Mouse (Mus musculus): ENCODE results near the gene Fam117b. TPM values are rescaled to one million over a fixed set of nuclear protein-coding genes. Genes with fewer than 3 reads are reported as not detected.
A peak's percentile ranks its signal among the peaks of the same experiment; 100 is the strongest.

The Fam117b gene
- polyA plus RNA-seq, 1 experiment from 2014 or later = 20.7 TPM

DNA sequence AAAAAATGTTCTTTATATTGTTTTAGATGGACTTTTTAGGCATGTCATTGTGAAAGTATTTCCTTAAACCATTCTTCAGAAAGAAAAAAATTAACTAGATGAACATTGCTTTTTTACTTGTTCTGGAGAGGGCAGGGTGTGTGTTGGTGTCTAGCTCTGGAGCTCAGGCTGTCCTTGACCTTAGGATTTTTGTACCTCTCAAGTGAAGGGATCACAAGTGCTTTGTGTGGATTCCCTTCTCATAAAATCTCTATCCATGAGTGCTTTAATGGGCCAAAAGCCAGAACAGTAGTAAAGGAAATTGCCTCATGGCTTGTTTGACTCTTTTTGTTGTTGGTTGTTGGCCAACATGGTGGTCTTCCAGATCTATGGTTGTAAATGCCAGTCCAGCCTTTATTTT lies 18.1 kb downstream of the Fam117b start:
- in situ Hi-C loops (cut with MboI; ENCODE audit: low pct_unique_long_range_greater_than_20kb) = no loop called here
- DNase-seq (ENCODE audit: low read depth, low spot score) (no peak), ATAC-seq (no peak)
- no peaks in the 10 kb centered on the region for H3K27me3 ChIP-seq
- ChIA-PET POLR2A (no interaction called here), CTCF (interaction anchor here (1.1 to 1.5 kb wide), 2 partner anchors 11 to 13 kb away, joined by 3 to 4 read pairs; no protein-coding TSS in a partner anchor)
- no peak for TF ChIP-seq CTCF (IDR thresholded peaks at IDR 0.05)

DNA sequence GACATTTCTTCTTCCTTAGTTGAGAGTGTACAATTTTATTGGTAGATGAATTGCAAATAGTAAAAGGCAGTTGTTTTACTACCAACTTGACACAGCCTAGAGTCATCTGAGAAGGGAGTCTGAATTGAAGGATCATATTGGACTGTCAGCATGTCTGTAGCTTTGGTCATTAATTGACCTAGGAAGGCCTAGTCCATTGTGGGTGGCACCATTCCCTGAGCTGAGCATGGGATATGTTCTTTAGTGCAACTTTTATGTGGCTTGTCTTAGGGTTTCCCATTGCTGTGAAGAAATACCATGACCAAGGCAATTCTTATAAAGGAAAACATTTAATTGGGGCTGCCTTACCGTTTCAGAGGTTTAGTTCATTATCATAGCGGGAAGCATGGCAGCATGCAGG lies 20.2 kb downstream of the Fam117b start:
- in situ Hi-C loops (cut with MboI; ENCODE audit: low pct_unique_long_range_greater_than_20kb) = no loop called here
- no peaks in the 10 kb centered on the region for H3K27me3 ChIP-seq
- ATAC-seq (no peak), DNase-seq (ENCODE audit: low read depth, low spot score) (no peak)
- POLR2A ChIA-PET = interaction anchor here (0.6 to 1.1 kb wide), 4 partner anchors 11 to 484 kb away, joined by 3 to 7 read pairs (median 4); no protein-coding TSS in a partner anchor
- CTCF ChIA-PET = interaction anchor here (1.0 to 1.3 kb wide), 2 partner anchors 11 to 12 kb away, joined by 3 read pairs; no protein-coding TSS in a partner anchor
- no peak for TF ChIP-seq CTCF (IDR thresholded peaks at IDR 0.05)

DNA sequence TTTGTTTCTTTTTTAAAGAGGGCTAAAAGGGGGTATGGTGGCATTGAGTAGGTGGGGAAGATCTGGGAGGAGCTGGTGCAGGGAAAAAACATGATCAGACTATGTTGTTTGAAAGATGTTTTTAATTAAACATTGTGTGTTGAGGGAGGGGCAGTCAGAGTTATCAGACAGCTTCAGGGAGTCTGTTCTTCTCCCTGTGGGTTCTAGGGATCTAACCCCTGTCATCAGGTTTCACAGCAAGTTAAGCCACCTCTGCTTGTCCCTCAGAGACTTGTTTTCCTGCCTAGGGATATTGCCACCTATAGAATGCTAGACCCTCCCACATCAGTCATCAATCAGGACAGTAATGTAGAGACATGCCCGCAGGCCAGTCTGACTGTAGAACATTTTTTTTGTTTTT lies 28.3 kb downstream of the Fam117b start:
- ATAC-seq (no peak), DNase-seq (ENCODE audit: low read depth, low spot score) (no peak)
- ChIA-PET CTCF (no interaction called here), POLR2A (no interaction called here)
- no peaks in the 10 kb centered on the region for H3K27me3 ChIP-seq
- in situ Hi-C loops (cut with MboI; ENCODE audit: low pct_unique_long_range_greater_than_20kb) = no loop called here
- TF ChIP-seq CTCF (IDR thresholded peaks at IDR 0.05) = no peak

GRCm38 (mm10) chr1:59942057-59942790 lies 29.4 kb downstream of the Fam117b start:
- in situ Hi-C loops (cut with MboI; ENCODE audit: low pct_unique_long_range_greater_than_20kb) = no loop called here
- DNase-seq (ENCODE audit: low read depth, low spot score) (no peak), ATAC-seq (no peak)
- ChIA-PET CTCF (interaction anchor here (1.1 kb wide), 1 partner anchor 12 kb away, joined by 3 read pairs; no protein-coding TSS in a partner anchor), POLR2A (interaction anchor here (0.6 kb wide), 1 partner anchor 277 kb away, joined by 3 read pairs; no protein-coding TSS in a partner anchor)
- H3K27me3 ChIP-seq = no peaks in the 10 kb centered on the region
- TF ChIP-seq CTCF (IDR thresholded peaks at IDR 0.05) = no peak

DNA sequence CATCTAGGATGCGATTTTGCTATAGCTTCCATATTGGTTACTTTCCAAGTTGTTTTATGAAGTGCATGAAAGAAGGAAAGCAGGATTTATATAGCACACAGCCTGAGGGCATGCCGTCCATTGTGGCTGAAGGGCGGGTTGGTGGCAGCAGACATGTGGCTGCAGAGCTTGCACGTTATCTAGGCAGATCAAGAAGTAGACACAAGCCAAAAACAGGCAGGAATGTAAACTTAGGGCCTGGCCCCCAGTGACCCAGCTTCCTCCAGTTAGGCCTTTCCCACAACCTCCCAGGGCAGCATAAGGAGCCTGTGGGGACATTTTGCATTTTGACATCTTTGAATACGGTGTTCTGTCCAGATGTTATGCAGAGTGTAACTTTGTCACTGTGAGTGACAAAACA lies 31.0 kb downstream of the Fam117b start:
- in situ Hi-C loops (cut with MboI; ENCODE audit: low pct_unique_long_range_greater_than_20kb) = no loop called here
- ATAC-seq = no peak

DNA sequence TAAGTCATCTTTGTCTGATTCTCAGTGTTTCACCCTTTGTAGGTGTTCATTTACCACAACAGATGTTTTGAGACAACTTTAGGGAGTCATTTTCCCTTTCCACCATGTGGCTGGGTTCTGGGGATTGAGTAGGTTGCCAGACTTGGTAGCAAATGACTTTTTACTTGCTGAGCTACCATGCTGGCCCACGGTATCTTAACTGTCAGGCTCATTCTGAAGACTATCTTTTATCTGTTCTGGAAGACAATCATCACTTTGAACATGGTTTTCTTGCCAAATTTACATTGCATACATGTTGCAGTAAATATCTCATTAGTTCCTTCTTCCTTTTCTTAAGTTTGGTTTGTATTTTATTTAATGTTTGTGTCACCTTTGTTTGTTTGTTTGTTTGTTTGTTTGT lies 33.2 kb downstream of the Fam117b start:
- no peaks in the 10 kb centered on the region for H3K27me3 ChIP-seq
- POLR2A ChIA-PET = no interaction called here
- CTCF ChIA-PET = no interaction called here
- no peak for TF ChIP-seq CTCF (IDR thresholded peaks at IDR 0.05)
- ATAC-seq (no peak), DNase-seq (ENCODE audit: low read depth, low spot score) (no peak)
- in situ Hi-C loops (cut with MboI; ENCODE audit: low pct_unique_long_range_greater_than_20kb) = no loop called here

More for the DNA sequence above, 31.0 kb downstream of the Fam117b start:
- CTCF ChIA-PET = interaction anchor here (0.9 to 1.0 kb wide), 2 partner anchors 11 to 13 kb away, joined by 3 to 4 read pairs; no protein-coding TSS in a partner anchor
- TF ChIP-seq CTCF (IDR thresholded peaks at IDR 0.05) = no peak
- POLR2A ChIA-PET = interaction anchor here (0.6 to 1.1 kb wide), 2 partner anchors 9 to 18 kb away, joined by 3 read pairs; no protein-coding TSS in a partner anchor
- no peaks in the 10 kb centered on the region for H3K27me3 ChIP-seq
- DNase-seq (ENCODE audit: low read depth, low spot score) = no peak

DNA sequence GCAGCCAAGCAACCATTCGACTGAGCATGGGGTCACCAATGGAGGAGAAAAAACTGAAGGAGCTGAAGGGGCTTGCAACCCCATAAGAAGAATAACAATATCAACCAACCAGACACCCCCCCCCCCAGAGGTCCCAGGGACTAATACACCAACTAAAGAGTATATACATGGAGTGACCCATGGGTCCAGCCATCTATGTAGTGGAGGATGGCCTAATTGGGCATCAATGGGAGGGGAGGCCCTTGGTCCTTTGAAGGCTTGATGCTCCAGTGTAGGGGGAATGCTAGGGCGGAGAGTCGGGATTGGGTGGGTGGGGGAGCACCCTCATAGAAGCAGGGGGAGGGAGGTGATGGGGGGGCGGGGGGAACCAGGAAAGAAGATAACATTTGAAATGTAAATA lies 34.7 kb downstream of the Fam117b start:
- POLR2A ChIA-PET = no interaction called here

DNA sequence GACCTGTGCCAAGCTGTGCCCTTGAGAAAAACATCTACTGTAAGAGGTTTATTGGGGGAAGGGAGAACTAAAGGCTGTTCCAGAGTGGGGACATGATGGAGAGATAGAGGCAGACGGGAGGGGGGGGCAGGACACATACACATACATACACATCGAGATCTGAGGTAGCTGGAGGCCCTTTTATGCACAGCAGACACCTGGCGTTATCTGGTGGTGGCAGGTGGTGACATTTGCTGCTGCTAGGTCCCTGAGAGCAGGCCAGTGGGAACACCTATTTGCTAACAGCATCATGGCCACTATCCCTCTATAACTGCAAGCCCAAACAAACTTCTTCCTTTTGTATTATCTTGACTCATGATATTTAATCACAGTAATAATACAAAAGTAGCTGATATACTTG lies 44.4 kb downstream of the Fam117b start:
- DNase-seq (ENCODE audit: low read depth, low spot score) (no peak), ATAC-seq (no peak)
- ChIA-PET CTCF (no interaction called here), POLR2A (no interaction called here)
- H3K27me3 ChIP-seq = no peaks in the 10 kb centered on the region
- no peak for TF ChIP-seq CTCF (IDR thresholded peaks at IDR 0.05)
- in situ Hi-C loops (cut with MboI; ENCODE audit: low pct_unique_long_range_greater_than_20kb) = no loop called here

More for the DNA sequence above, 34.7 kb downstream of the Fam117b start:
- in situ Hi-C loops (cut with MboI; ENCODE audit: low pct_unique_long_range_greater_than_20kb) = no loop called here
- TF ChIP-seq CTCF (IDR thresholded peaks at IDR 0.05) = no peak
- DNase-seq (ENCODE audit: low read depth, low spot score) (no peak), ATAC-seq (no peak)
- no peaks in the 10 kb centered on the region for H3K27me3 ChIP-seq
- CTCF ChIA-PET = no interaction called here

GRCm38 (mm10) chr1:59959941-59960340 lies 47.1 kb downstream of the Fam117b start:
- ChIA-PET CTCF (no interaction called here), POLR2A (no interaction called here)
- DNase-seq (ENCODE audit: low read depth, low spot score) (no peak), ATAC-seq (no peak)
- no peak for TF ChIP-seq CTCF (IDR thresholded peaks at IDR 0.05)
- in situ Hi-C loops (cut with MboI; ENCODE audit: low pct_unique_long_range_greater_than_20kb) = no loop called here
- no peaks in the 10 kb centered on the region for H3K27me3 ChIP-seq

GRCm38 (mm10) chr1:59966171-59966785 lies 53.5 kb downstream of the Fam117b start:
- in situ Hi-C loops (cut with MboI; ENCODE audit: low pct_unique_long_range_greater_than_20kb) = loop anchor here (5.0 kb wide), 1 partner anchor 79 kb away; no protein-coding TSS in a partner anchor
- TF ChIP-seq CTCF (IDR thresholded peaks at IDR 0.05) = no peak
- DNase-seq (ENCODE audit: low read depth, low spot score) (no peak), ATAC-seq (no peak)
- no peaks in the 10 kb centered on the region for H3K27me3 ChIP-seq
- POLR2A ChIA-PET = no interaction called here
- CTCF ChIA-PET = interaction anchor here (2.1 kb wide), 2 partner anchors 17 to 80 kb away, joined by 8 read pairs; no protein-coding TSS in a partner anchor

GRCm38 (mm10) chr1:59967291-59967690 lies 54.5 kb downstream of the Fam117b start:
- no peak for ATAC-seq
- H3K27me3 ChIP-seq = no peaks in the 10 kb centered on the region
- in situ Hi-C loops (cut with MboI; ENCODE audit: low pct_unique_long_range_greater_than_20kb) = loop anchor here (5.0 kb wide), 1 partner anchor 80 kb away; no protein-coding TSS in a partner anchor
- no peak for DNase-seq (ENCODE audit: low read depth, low spot score)
- CTCF ChIA-PET = interaction anchor here (0.9 to 2.1 kb wide), 6 partner anchors 9 to 83 kb away, joined by 3 to 8 read pairs (median 4); no protein-coding TSS in a partner anchor
- POLR2A ChIA-PET = no interaction called here
- peak; percentile 68 for TF ChIP-seq CTCF (IDR thresholded peaks at IDR 0.05)
